Mouse (Mus musculus) kidney, adult 9 months (tissue): Measurements from ENCODE around the gene Rnase4.
A peak's percentile ranks its signal among the peaks of the same experiment; 100 is the strongest.

Source experiments
- DNase-seq: peaks from one replicate; pipeline ENCODE4 v3.0.0; 2022

Rnase4 gene

GRCm38 (mm10) chr14:51090921-51091900 is at the start of gene Rnase4, which contains the start of gene Ang:
Gene Rnase4 (plus strand): TSS chr14:51091077.
Gene Ang (plus strand): TSS chr14:51091150.
- DNase-seq, result no peak

GRCm38 (mm10) chr14:51041769-51042168 is 49.1 kb upstream of the Rnase4 start, which contains the start of gene Rnase9:
Gene Rnase9 (minus strand): TSS chr14:51041869.
- no peak for DNase-seq

- DNase-seq, result no peak
Observed at GRCm38 (mm10) chr14:51047846-51048245, 43.0 kb upstream of the Rnase4 start.

- DNase-seq, result no peak
Observed at GRCm38 (mm10) chr14:51050063-51050462, 40.8 kb upstream of the Rnase4 start, which contains the start of gene Rnase11. Gene Rnase11 (minus strand): TSS chr14:51050163.

GRCm38 (mm10) chr14:51051941-51052340 is 38.9 kb upstream of the Rnase4 start:
- DNase-seq, result no peak

- no peak for DNase-seq
Observed at GRCm38 (mm10) chr14:51053176-51053575, 37.7 kb upstream of the Rnase4 start.

- DNase-seq, result no peak
Observed at GRCm38 (mm10) chr14:51054243-51055237, 36.3 kb upstream of the Rnase4 start.

GRCm38 (mm10) chr14:51057401-51057831 is 33.5 kb upstream of the Rnase4 start, which contains the start of gene Rnase12:
Gene Rnase12 (minus strand): TSS chr14:51057661.
- DNase-seq, result no peak

- DNase-seq, result no peak
Observed at GRCm38 (mm10) chr14:51060761-51061160, 30.1 kb upstream of the Rnase4 start.

- DNase-seq, result no peak
Observed at GRCm38 (mm10) chr14:51068956-51069355, 21.9 kb upstream of the Rnase4 start.

- DNase-seq, result peak; percentile 53
Observed at GRCm38 (mm10) chr14:51069617-51070016, 21.3 kb upstream of the Rnase4 start.

GRCm38 (mm10) chr14:51074335-51074734 is 16.5 kb upstream of the Rnase4 start, which contains the start of gene Olfr750:
Gene Olfr750 (minus strand): TSS chr14:51074435.
- DNase-seq, result no peak

GRCm38 (mm10) chr14:51079180-51079579 is 11.7 kb upstream of the Rnase4 start:
- DNase-seq, result no peak

- DNase-seq, result no peak
Observed at GRCm38 (mm10) chr14:51081035-51081434, 9.8 kb upstream of the Rnase4 start.

GRCm38 (mm10) chr14:51082599-51083581 is 8.0 kb upstream of the Rnase4 start:
- peak; percentile 63 for DNase-seq

GRCm38 (mm10) chr14:51083805-51084204 is 7.1 kb upstream of the Rnase4 start:
- no peak for DNase-seq

- no peak for DNase-seq
Observed at GRCm38 (mm10) chr14:51085086-51085485, 5.8 kb upstream of the Rnase4 start.

- DNase-seq, result no peak
Observed at GRCm38 (mm10) chr14:51085911-51086310, 5.0 kb upstream of the Rnase4 start.

- DNase-seq, result no peak
Observed at GRCm38 (mm10) chr14:51087762-51088161, 3.1 kb upstream of the Rnase4 start.

- DNase-seq, result peak; percentile 91
Observed at GRCm38 (mm10) chr14:51088166-51088969, 2.5 kb upstream of the Rnase4 start.
